ENCODE assay signal across 9 mouse cellular contexts in genomic region chr8:71374616-71375206, GRCm38 (mm10). TPM values are rescaled to one million over a fixed set of nuclear protein-coding genes. Genes with fewer than 3 reads are reported as not detected.
DNase-seq lines count a peak whose midpoint lies in the region; ATAC-seq and TF ChIP-seq lines count a peak whose summit lies in the region.
"Had no signal": no experiment of that assay in that cellular context is flagged by ENCODE, and none has a peak within 500 bp of the region (broad histone marks: within the 10 kb centered on the region; RNA-seq: fewer than 3 reads in every experiment).

No protein-coding gene starts in this region.

- WGBS in midbrain, embryonic 15.5 days: 75% methylated on average over 17 of the region's 17 CpGs
- 76% methylated on average over 17 of the region's 17 CpGs for WGBS in midbrain, embryonic 13.5 days
- WGBS in olfactory bulb, adult 2 months: 86% methylated on average over 17 of the region's 17 CpGs

- no peak for ATAC-seq in midbrain, embryonic 15.5 days (replicated peaks)
- ATAC-seq in midbrain, embryonic 13.5 days: no peak

- 0 out of 2 replicates have a peak overlapping the region, but pooled peaks have one; percentile 80 for H3K4me2 ChIP-seq in midbrain, embryonic 15.5 days
- H3K4me2 ChIP-seq in midbrain, embryonic 13.5 days (replicated peaks): no peak overlapping the region

- intact Hi-C loops in heart, postnatal 36 days (cut with DNase I): no loop called here

- H3K4me3 ChIP-seq in midbrain, embryonic 15.5 days: no peak overlapping the region
- H3K4me3 ChIP-seq in midbrain, embryonic 13.5 days (replicated peaks): no peak overlapping the region
- no peak overlapping the region for H3K4me3 ChIP-seq in olfactory bulb, adult 2 months (ENCODE audit: insufficient read depth, low read depth, low read length)
- H3K4me3 ChIP-seq: heart, embryonic 12.5 days had no signal

- H3K27ac ChIP-seq in midbrain, embryonic 15.5 days: no peak overlapping the region
- no peak overlapping the region for H3K27ac ChIP-seq in midbrain, embryonic 13.5 days
- no peak overlapping the region for H3K27ac ChIP-seq in olfactory bulb, adult 2 months (ENCODE audit: insufficient read depth, low read depth, low read length)

- no peak overlapping the region for H3K9ac ChIP-seq in midbrain, embryonic 15.5 days
- H3K9ac ChIP-seq in midbrain, embryonic 13.5 days (replicated peaks): no peak overlapping the region
- H3K9ac ChIP-seq: heart, embryonic 12.5 days had no signal

- H3K27me3 ChIP-seq in midbrain, embryonic 15.5 days (replicated peaks): peaks cover 3% of the 10 kb centered on the region; the same call in 1 of the 2 replicates
- H3K27me3 ChIP-seq in midbrain, embryonic 13.5 days: peaks cover 16% of the 10 kb centered on the region; the same call in 1 of the 2 replicates
- H3K27me3 ChIP-seq: heart, embryonic 12.5 days had no signal

- no peaks in the 10 kb centered on the region for H3K36me3 ChIP-seq in midbrain, embryonic 15.5 days (replicated peaks)
- peaks cover 28% of the 10 kb centered on the region for H3K36me3 ChIP-seq in midbrain, embryonic 13.5 days

- DNase-seq in embryo, embryonic 10 days (ENCODE audit: low spot score): peak; percentile 45
- no peak for DNase-seq in embryo, embryonic 9.5 days (ENCODE audit: extremely low spot score)
- peak; percentile 69 for DNase-seq in kidney, adult 9 months
- DNase-seq in urinary bladder, adult 18-20 months (ENCODE audit: low spot score in 2 of 2): no peak
- DNase-seq in heart, postnatal 36 days: no peak

- peak; percentile 16; the same call in 1 of the 2 replicates for TF ChIP-seq POLR2A in olfactory bulb, adult 2 months (IDR thresholded peaks at IDR 0.05; ENCODE audit: insufficient read depth, low read depth, low read length)

- H3K9me3 ChIP-seq in midbrain, embryonic 15.5 days: no peaks in the 10 kb centered on the region
- H3K9me3 ChIP-seq in midbrain, embryonic 13.5 days: no peaks in the 10 kb centered on the region
- H3K9me3 ChIP-seq: heart, embryonic 12.5 days had no signal

- peaks cover 39% of the 10 kb centered on the region for H3K4me1 ChIP-seq in midbrain, embryonic 15.5 days
- H3K4me1 ChIP-seq in midbrain, embryonic 13.5 days (replicated peaks): peaks cover 43% of the 10 kb centered on the region
- H3K4me1 ChIP-seq in olfactory bulb, adult 2 months (ENCODE audit: control insufficient read depth, insufficient read depth, low read length): peaks cover 25% of the 10 kb centered on the region

- TF ChIP-seq CTCF in olfactory bulb, adult 2 months (IDR thresholded peaks at IDR 0.05; ENCODE audit: insufficient read depth, low read depth, low read length): no peak

RNA-seq across cellular contexts. Expression of gene Ocel1, which starts 3.6 kb away (rescaled TPM):
- polyA plus RNA-seq in midbrain, embryonic 15.5 days (2015; fragmentation: Nextera tagmentation; extraction: Ambion mirVana): 6.5 and 6.8 TPM in 2 replicates
- 4.9 and 5.3 TPM in 2 replicates for polyA plus RNA-seq in midbrain, embryonic 13.5 days (2015; fragmentation: Nextera tagmentation; extraction: Ambion mirVana)
- not detected in 2 replicates for polyA plus RNA-seq in olfactory bulb, adult 2 months (2012; ENCODE audit: insufficient read depth, insufficient read length, low replicate concordance, missing spikeins)
- 10 to 100 TPM; 11.1 to 14.9 TPM for total RNA-seq in heart, postnatal 36 days (2021)

RNA-seq across cellular contexts. Expression of gene Nr2f6, which starts 7.0 kb away (rescaled TPM):
- 25.0 and 28.7 TPM in 2 replicates for polyA plus RNA-seq in midbrain, embryonic 15.5 days (2015; fragmentation: Nextera tagmentation; extraction: Ambion mirVana)
- 17.0 and 21.7 TPM in 2 replicates for polyA plus RNA-seq in midbrain, embryonic 13.5 days (2015; fragmentation: Nextera tagmentation; extraction: Ambion mirVana)
- not detected in 2 replicates for polyA plus RNA-seq in olfactory bulb, adult 2 months (2012; ENCODE audit: insufficient read depth, insufficient read length, low replicate concordance, missing spikeins)
- 10 to 100 TPM; 47.6 to 53.6 TPM for total RNA-seq in heart, postnatal 36 days (2021)

RNA-seq across cellular contexts. Expression of gene Use1, which starts 8.1 kb away (rescaled TPM):
- polyA plus RNA-seq in midbrain, embryonic 15.5 days (2015; fragmentation: Nextera tagmentation; extraction: Ambion mirVana): 117 and 119 TPM in 2 replicates
- polyA plus RNA-seq in midbrain, embryonic 13.5 days (2015; fragmentation: Nextera tagmentation; extraction: Ambion mirVana): 108 and 109 TPM in 2 replicates
- polyA plus RNA-seq in olfactory bulb, adult 2 months (2012; ENCODE audit: insufficient read depth, insufficient read length, low replicate concordance, missing spikeins): not detected in 2 replicates
- total RNA-seq in heart, postnatal 36 days (2021): 100 to 1,000 TPM; 148 to 149 TPM

RNA-seq across cellular contexts. Expression of gene Ushbp1, which starts 20.9 kb away (rescaled TPM):
- polyA plus RNA-seq in midbrain, embryonic 15.5 days (2015; fragmentation: Nextera tagmentation; extraction: Ambion mirVana): 7.4 and 7.7 TPM in 2 replicates
- 4.8 and 5.4 TPM in 2 replicates for polyA plus RNA-seq in midbrain, embryonic 13.5 days (2015; fragmentation: Nextera tagmentation; extraction: Ambion mirVana)
- not detected in 2 replicates for polyA plus RNA-seq in olfactory bulb, adult 2 months (2012; ENCODE audit: insufficient read depth, insufficient read length, low replicate concordance, missing spikeins)
- total RNA-seq in heart, postnatal 36 days (2021): 10 to 100 TPM; 28.0 to 30.4 TPM

RNA-seq across cellular contexts. Expression of gene Babam1, which starts 21.9 kb away (rescaled TPM):
- 101 and 102 TPM in 2 replicates for polyA plus RNA-seq in midbrain, embryonic 15.5 days (2015; fragmentation: Nextera tagmentation; extraction: Ambion mirVana)
- polyA plus RNA-seq in midbrain, embryonic 13.5 days (2015; fragmentation: Nextera tagmentation; extraction: Ambion mirVana): 83.7 and 96.9 TPM in 2 replicates
- polyA plus RNA-seq in olfactory bulb, adult 2 months (2012; ENCODE audit: insufficient read depth, insufficient read length, low replicate concordance, missing spikeins): not detected in 2 replicates
- 10 to 100 TPM; 61.2 to 67.1 TPM for total RNA-seq in heart, postnatal 36 days (2021)

Comparison
In these comparisons a context has a peak if more than half of its experiments do, and no peak if none do; other contexts are left out.
1. DNase-seq: peak in embryo, embryonic 10 days (single experiment) and kidney, adult 9 months (single experiment); none in embryo, embryonic 9.5 days (single experiment), urinary bladder, adult 18-20 months (0 of 2) and heart, postnatal 36 days (0 of 2).
2. RNA of gene Nr2f6, which starts 7.0 kb away (polyA plus RNA-seq): 25.0 to 28.7 TPM in midbrain, embryonic 15.5 days and 17.0 to 21.7 TPM in midbrain, embryonic 13.5 days; not detected in olfactory bulb, adult 2 months; every median in the first group is over 10 times any median in the second.
3. RNA of gene Use1, which starts 8.1 kb away (polyA plus RNA-seq): 117 to 119 TPM in midbrain, embryonic 15.5 days and 108 to 109 TPM in midbrain, embryonic 13.5 days; not detected in olfactory bulb, adult 2 months; every median in the first group is over 100 times any median in the second.